Mouse (Mus musculus) cortical plate, adult 2 months (tissue): ENCODE results near the gene Asic2. TPM values are rescaled to one million over a fixed set of nuclear protein-coding genes. Genes with fewer than 3 reads are reported as not detected.

Source experiments
- H3K27ac ChIP-seq: fragments of 200-500 bp; 2 replicates; pipeline ENCODE4 v1.5.1; 2012; ENCODE audit warnings: low read length, control low read depth, inconsistent platforms; ENCODE audit not compliant: insufficient read depth
- H3K4me1 ChIP-seq: fragments of 200-500 bp; 2 replicates; pipeline ENCODE4 v1.6.1; 2011; ENCODE audit warnings: low read length; ENCODE audit not compliant: control insufficient read depth, insufficient read depth
- H3K4me3 ChIP-seq: fragments of 200-500 bp; 2 replicates; pipeline ENCODE4 v1.5.1; 2011; ENCODE audit warnings: mild to moderate bottlenecking, low read length, control low read depth; ENCODE audit not compliant: insufficient read depth
- CTCF ChIP-seq: fragments of 200-500 bp; IDR thresholded peaks from 2 replicates; pipeline ENCODE4 v1.5.1; 2011; ENCODE audit warnings: mild to moderate bottlenecking, control low read depth, low read length; ENCODE audit not compliant: insufficient read depth; ENCODE audit errors: extremely low read depth
- POLR2A ChIP-seq: fragments of 200-500 bp; IDR thresholded peaks from 2 replicates; pipeline ENCODE4 v1.6.1; 2011; ENCODE audit warnings: mild to moderate bottlenecking, low read length, control low read depth; ENCODE audit not compliant: insufficient read depth; ENCODE audit errors: extremely low read depth
- polyA plus RNA-seq: library from polyadenylated mRNA; depleted of rRNA; stranded (reverse); fragments of >200 nt; gene quantifications from 2 replicates; pipeline ENCODE4 v1.2.3, GENCODE M21; 2012

The Asic2 gene
- polyA plus RNA-seq, 1 experiment, result 51.8 TPM

- no peak for TF ChIP-seq CTCF
- TF ChIP-seq POLR2A, result no peak
- no peaks in the 10 kb centered on the region for H3K4me1 ChIP-seq
- H3K27ac ChIP-seq, result no peak overlapping the region
- H3K4me3 ChIP-seq, result no peak overlapping the region
Measured at GRCm38 (mm10) chr11:81806905-81807659, 161.2 kb downstream of the Asic2 start.

- TF ChIP-seq CTCF (no peak), POLR2A (no peak)
- H3K4me1 ChIP-seq, result peaks cover 8% of the 10 kb centered on the region; the same call in 1 of the 2 replicates
- H3K27ac ChIP-seq, result no peak overlapping the region
- no peak overlapping the region for H3K4me3 ChIP-seq
Measured at GRCm38 (mm10) chr11:81803544-81803943, 164.7 kb downstream of the Asic2 start.

GRCm38 (mm10) chr11:81802614-81803013, 165.6 kb downstream of the Asic2 start:
- H3K27ac ChIP-seq, result no peak overlapping the region
- H3K4me1 ChIP-seq, result peaks cover 8% of the 10 kb centered on the region
- no peak overlapping the region for H3K4me3 ChIP-seq
- no peak for TF ChIP-seq CTCF
- no peak for TF ChIP-seq POLR2A

GRCm38 (mm10) chr11:81800899-81801298, 167.4 kb downstream of the Asic2 start:
- TF ChIP-seq CTCF, result no peak
- no peak overlapping the region for H3K4me3 ChIP-seq
- H3K27ac ChIP-seq, result no peak overlapping the region
- peaks cover 10% of the 10 kb centered on the region for H3K4me1 ChIP-seq

GRCm38 (mm10) chr11:81793588-81793987, 174.7 kb downstream of the Asic2 start:
- Histone ChIP-seq H3K4me1 (peaks cover 9% of the 10 kb centered on the region), H3K4me3 (no peak overlapping the region), H3K27ac (0 out of 2 replicates have a peak overlapping the region, but pooled peaks have one; percentile 30)
- TF ChIP-seq CTCF (no peak), POLR2A (no peak)

- no peak for TF ChIP-seq CTCF
- TF ChIP-seq POLR2A, result no peak
- Histone ChIP-seq H3K27ac (no peak overlapping the region), H3K4me3 (no peak overlapping the region), H3K4me1 (peaks cover 9% of the 10 kb centered on the region)
Measured at GRCm38 (mm10) chr11:81791579-81791978, 176.7 kb downstream of the Asic2 start.

- Histone ChIP-seq H3K4me1 (no peaks in the 10 kb centered on the region; the same call in none of the 2 replicates), H3K4me3 (no peak overlapping the region), H3K27ac (no peak overlapping the region)
- TF ChIP-seq POLR2A, result no peak
- no peak for TF ChIP-seq CTCF
Measured at GRCm38 (mm10) chr11:81780596-81780995, 187.7 kb downstream of the Asic2 start.

GRCm38 (mm10) chr11:81779881-81780280, 188.4 kb downstream of the Asic2 start:
- no peak overlapping the region for H3K27ac ChIP-seq
- TF ChIP-seq CTCF (no peak), POLR2A (no peak)
- H3K4me1 ChIP-seq, result no peaks in the 10 kb centered on the region; the same call in none of the 2 replicates

GRCm38 (mm10) chr11:81771195-81771895, 196.9 kb downstream of the Asic2 start:
- Histone ChIP-seq H3K4me3 (no peak overlapping the region), H3K4me1 (no peaks in the 10 kb centered on the region; the same call in 1 of the 2 replicates), H3K27ac (no peak overlapping the region)
- TF ChIP-seq POLR2A (no peak), CTCF (no peak)

More at GRCm38 (mm10) chr11:81779881-81780280, 188.4 kb downstream of the Asic2 start:
- H3K4me3 ChIP-seq, result no peak overlapping the region
